Mouse (Mus musculus) CH12.LX (cell line): Measurements from ENCODE around the gene Vcpkmt. TPM values are rescaled to one million over a fixed set of nuclear protein-coding genes. Genes with fewer than 3 reads are reported as not detected.
"Not testable (repeated sequence)": the region's sequence is repeated elsewhere in the genome, so short reads cannot be mapped to it uniquely, and the experiment has no call there.

ENCODE experiments used
- DNase-seq: peaks from one replicate; pipeline ENCODE4 v3.0.0-alpha.2; 2013; ENCODE audit errors: extremely low read depth
- H3K27ac ChIP-seq: 2 replicates; pipeline ENCODE4 v1.5.1; 2012; ENCODE audit warnings: low read depth, mild to moderate bottlenecking, control low read depth, moderate library complexity; ENCODE audit not compliant: insufficient read depth
- H3K27me3 ChIP-seq: replicated peaks from 2 replicates; pipeline ENCODE3; 2012; ENCODE audit warnings: inconsistent platforms
- H3K36me3 ChIP-seq, 2 experiments: replicated peaks in 1 of 2; 2 replicates each; pipeline versions ENCODE3 to v1.6.1; 2012; ENCODE audit warnings: inconsistent platforms in 1 of 2, low read length in 1 of 2, mild to moderate bottlenecking in 1 of 2, mixed read lengths in 1 of 2, moderate library complexity in 1 of 2; ENCODE audit not compliant: control insufficient read depth in 1 of 2, insufficient read depth in 1 of 2
- H3K4me1 ChIP-seq, 2 experiments: 2 replicates each; pipeline ENCODE4 v1.6.1; 2012; ENCODE audit warnings: inconsistent platforms in 1 of 2, moderate library complexity in 1 of 2; ENCODE audit not compliant: insufficient read depth in 2 of 2, control insufficient read depth in 1 of 2
- H3K4me2 ChIP-seq: 2 replicates; pipeline ENCODE4 v1.6.1; 2012; ENCODE audit warnings: low read depth, mild to moderate bottlenecking, control low read depth; ENCODE audit not compliant: poor library complexity, insufficient read depth, severe bottlenecking
- H3K4me3 ChIP-seq, 3 experiments: fragments of 150-350 bp in 1 of 3; sonication (generic) in 1 of 3; replicated peaks in 1 of 3; 2 replicates each; pipeline versions ENCODE3 to v1.5.1; 2011 to 2012; ENCODE audit warnings: low read depth in 2 of 3, low read length in 2 of 3, mild to moderate bottlenecking in 2 of 3, moderate library complexity in 2 of 3, control low read depth in 1 of 3, improper control_type of control experiment in 1 of 3, inconsistent platforms in 1 of 3, mixed read lengths in 1 of 3; ENCODE audit not compliant: poor library complexity in 1 of 3
- H3K79me2 ChIP-seq: replicated peaks from 2 replicates; pipeline ENCODE4 v1.6.1; 2012; ENCODE audit warnings: mild to moderate bottlenecking, moderate library complexity; ENCODE audit not compliant: control insufficient read depth, poor library complexity, insufficient read depth, severe bottlenecking; ENCODE audit errors: extremely low read depth
- H3K9ac ChIP-seq: 2 replicates; pipeline ENCODE4 v1.6.1; 2012; ENCODE audit warnings: low read depth, mild to moderate bottlenecking, control low read depth, moderate library complexity; ENCODE audit not compliant: insufficient read depth
- H3K9me3 ChIP-seq: replicated peaks from 2 replicates; pipeline ENCODE3; 2012; ENCODE audit warnings: low read length, inconsistent platforms, mixed read lengths
- CHD2 ChIP-seq: IDR thresholded peaks from 2 replicates; pipeline ENCODE4 v1.6.1; 2011; ENCODE audit warnings: low read length, improper control_type of control experiment
- CTCF ChIP-seq, 2 experiments: IDR thresholded peaks in 1 of 2; conservative IDR thresholded peaks in 1 of 2; 2 replicates each; pipeline ENCODE4 v1.5.1; 2011 to 2012; ENCODE audit warnings: low read depth in 2 of 2, low read length in 2 of 2, improper control_type of control experiment in 1 of 2, inconsistent platforms in 1 of 2, mild to moderate bottlenecking in 1 of 2, moderate library complexity in 1 of 2
- E2F4 ChIP-seq: IDR thresholded peaks from 2 replicates; pipeline ENCODE4 v1.6.1; 2011; ENCODE audit warnings: low read depth, low read length, improper control_type of control experiment; ENCODE audit not compliant: insufficient replicate concordance
- ELF1 ChIP-seq: IDR thresholded peaks from 2 replicates; pipeline ENCODE4 v1.6.1; 2014; ENCODE audit warnings: low read depth, mild to moderate bottlenecking, inconsistent platforms, low read length, improper control_type of control experiment
- EP300 ChIP-seq: IDR thresholded peaks from 2 replicates; pipeline ENCODE4 v1.6.1; 2011; ENCODE audit warnings: low read length, improper control_type of control experiment
- GABPA ChIP-seq: IDR thresholded peaks from 2 replicates; pipeline ENCODE4 v1.6.1; 2012; ENCODE audit warnings: low read depth, low read length, improper control_type of control experiment, inconsistent platforms; ENCODE audit not compliant: insufficient replicate concordance
- IRF4 ChIP-seq: IDR thresholded peaks from 2 replicates; pipeline ENCODE4 v1.6.1; 2014; ENCODE audit warnings: low read depth, mild to moderate bottlenecking, inconsistent platforms, low read length, improper control_type of control experiment
- JUN ChIP-seq: IDR thresholded peaks from 2 replicates; pipeline ENCODE4 v1.6.1; 2011; ENCODE audit warnings: low read depth, mild to moderate bottlenecking, low read length, improper control_type of control experiment, moderate library complexity; ENCODE audit not compliant: insufficient read depth
- KAT2A ChIP-seq: IDR thresholded peaks from 2 replicates; pipeline ENCODE4 v1.6.1; 2012; ENCODE audit warnings: low read length, improper control_type of control experiment, inconsistent platforms; ENCODE audit not compliant: insufficient replicate concordance
- POLR2AphosphoS2 ChIP-seq: IDR thresholded peaks from 2 replicates; pipeline ENCODE4 v1.6.1; 2011; ENCODE audit warnings: low read depth, low read length, improper control_type of control experiment
- TCF12 ChIP-seq: IDR thresholded peaks from 2 replicates; pipeline ENCODE4 v1.6.1; 2014; ENCODE audit warnings: low read depth, mild to moderate bottlenecking, inconsistent platforms, low read length, improper control_type of control experiment
- USF1 ChIP-seq: IDR thresholded peaks from 2 replicates; pipeline ENCODE4 v1.6.1; 2014; ENCODE audit warnings: low read depth, mild to moderate bottlenecking, inconsistent platforms, low read length, improper control_type of control experiment
- ZC3H11A ChIP-seq: IDR thresholded peaks from 2 replicates; pipeline ENCODE4 v1.6.1; 2012; ENCODE audit warnings: low read depth, mild to moderate bottlenecking, inconsistent platforms, low read length, improper control_type of control experiment
- ZMIZ1 ChIP-seq: IDR thresholded peaks from 2 replicates; pipeline ENCODE4 v1.6.1; 2012; ENCODE audit warnings: low read depth, mild to moderate bottlenecking, inconsistent platforms, low read length, improper control_type of control experiment
- ZNF384 ChIP-seq: IDR thresholded peaks from 2 replicates; pipeline ENCODE4 v1.6.1; 2012; ENCODE audit warnings: low read depth, low read length, improper control_type of control experiment, inconsistent platforms
- dilution Hi-C: fragments of 300-500 bp; cut with MboI; formaldehyde crosslinking; loops from 2 replicates; pipeline ENCODE4 v1.14.3; 2020; ENCODE audit warnings: low sequenced_read_pairs; ENCODE audit not compliant: extremely low pct_unique_long_range_greater_than_20kb, extremely low pct_ligation_motif_present
- in situ Hi-C: fragments of 300-500 bp; cut with MboI; formaldehyde crosslinking; loops from 3 replicates; pipeline ENCODE4 v1.14.3; 2019; ENCODE audit warnings: low sequenced_read_pairs, low pct_ligation_motif_present, low pct_unique_long_range_greater_than_20kb, mixed read lengths
- polyA plus RNA-seq: library from polyadenylated mRNA; unstranded; fragments of >175 nt; gene quantifications from 2 replicates; pipeline ENCODE4 v1.2.1, GENCODE M21; 2012; ENCODE audit warnings: low read depth; ENCODE audit not compliant: insufficient read length
- total RNA-seq, 2 experiments: library from RNA; depleted of rRNA; stranded (reverse); fragments of 300-350 nt in 1 of 2; fragments of >200 nt in 1 of 2; gene quantifications; 2 replicates each; pipeline ENCODE4 v1.2.3; 2012 to 2014

The Vcpkmt gene
- total and polyA plus RNA-seq, 3 experiments = 14.9 to 38.9 (median 23.5) TPM

- Histone ChIP-seq H3K9ac (no peak overlapping the region), H3K36me3 (peaks cover 18 to 32% of the 10 kb centered on the region in 2 experiments), H3K4me2 (no peak overlapping the region), H3K4me3 (no peak overlapping the region), H3K27me3 (no peaks in the 10 kb centered on the region), H3K79me2 (no peaks in the 10 kb centered on the region), H3K9me3 (peaks cover 2% of the 10 kb centered on the region), H3K27ac (no peak overlapping the region), H3K4me1 (peaks cover 0 to 16% of the 10 kb centered on the region in 2 experiments; a peak in 2 of 4 replicates)
- TF ChIP-seq ZMIZ1 (no peak), KAT2A (no peak), CHD2 (no peak), IRF4 (no peak), CTCF (conservative IDR thresholded peaks at IDR 0.05 in 1 of 2, IDR thresholded peaks at IDR 0.05 in 1 of 2; ENCODE audit: low read depth in 2 of 2, low read length in 2 of 2) (no peak)
- dilution Hi-C loops (no loop called here), in situ Hi-C loops (loop anchor here (10.0 kb wide), 1 partner anchor 218 kb away; the partner anchor contains the start of gene Nemf)
- no peak for DNase-seq
Measured at GRCm38 (mm10) chr12:69573271-69573670, 9.6 kb downstream of the Vcpkmt start.

- in situ Hi-C loops = loop anchor here (10.0 kb wide), 1 partner anchor 215 kb away; the partner anchor contains the start of gene Nemf
- H3K4me2 ChIP-seq = no peak overlapping the region
Measured at GRCm38 (mm10) chr12:69569926-69570325, 12.9 kb downstream of the Vcpkmt start.

GRCm38 (mm10) chr12:69568266-69568665 lies 14.6 kb downstream of the Vcpkmt start:
- in situ Hi-C loops = no loop called here
- no peak for TF ChIP-seq KAT2A
- TF ChIP-seq TCF12 = no peak
- no peak for TF ChIP-seq ZNF384
- TF ChIP-seq EP300 = no peak
- H3K27ac ChIP-seq = no peak overlapping the region
- no peaks in the 10 kb centered on the region for H3K36me3 ChIP-seq
- no peak overlapping the region for H3K4me3 ChIP-seq
- no peak overlapping the region for H3K4me2 ChIP-seq
- H3K4me1 ChIP-seq = peaks cover 0 to 3% of the 10 kb centered on the region in 2 experiments; a peak in 1 of 4 replicates
- H3K79me2 ChIP-seq = no peaks in the 10 kb centered on the region
- H3K9ac ChIP-seq = no peak overlapping the region
- dilution Hi-C loops = no loop called here
- H3K9me3 ChIP-seq = no peaks in the 10 kb centered on the region
- no peaks in the 10 kb centered on the region for H3K27me3 ChIP-seq
- DNase-seq = no peak

More at GRCm38 (mm10) chr12:69569926-69570325, 12.9 kb downstream of the Vcpkmt start:
- peaks cover 0 to 17% of the 10 kb centered on the region in 2 experiments; a peak in 2 of 4 replicates for H3K4me1 ChIP-seq
- H3K9me3 ChIP-seq = no peaks in the 10 kb centered on the region
- TF ChIP-seq ELF1 (no peak), ZC3H11A (no peak), POLR2AphosphoS2 (no peak), CTCF (conservative IDR thresholded peaks at IDR 0.05 in 1 of 2, IDR thresholded peaks at IDR 0.05 in 1 of 2; ENCODE audit: low read depth in 2 of 2, low read length in 2 of 2) (no peak), USF1 (no peak), E2F4 (no peak), GABPA (no peak), JUN (no peak), KAT2A (no peak)
- H3K79me2 ChIP-seq = no peaks in the 10 kb centered on the region
- no peak for DNase-seq
- dilution Hi-C loops = no loop called here
- H3K27me3 ChIP-seq = no peaks in the 10 kb centered on the region
- H3K27ac ChIP-seq = no peak overlapping the region
- peaks cover 0 to 3% of the 10 kb centered on the region in 2 experiments for H3K36me3 ChIP-seq
- no peak overlapping the region for H3K4me3 ChIP-seq
- no peak overlapping the region for H3K9ac ChIP-seq

- H3K4me1 ChIP-seq, H3K9ac ChIP-seq, H3K4me3 ChIP-seq, H3K4me2 ChIP-seq, H3K36me3 ChIP-seq, H3K27me3 ChIP-seq, H3K27ac ChIP-seq, DNase-seq, in situ Hi-C loops, dilution Hi-C loops, H3K79me2 ChIP-seq: not testable (repeated sequence)
- peaks cover 16% of the 10 kb centered on the region for H3K9me3 ChIP-seq
Measured at GRCm38 (mm10) chr12:69561006-69561405, 21.8 kb downstream of the Vcpkmt start.
